Mouse (Mus musculus): ENCODE measurements around the gene Mphosph8.

- no peak for TF ChIP-seq CTCF (IDR thresholded peaks at IDR 0.05; ENCODE audit: low read depth)
- no peak for TF ChIP-seq EP300 (optimal IDR thresholded peaks at IDR 0.05)
Observed at GRCm38 (mm10) chr14:56685426-56685825, 17.4 kb downstream of the Mphosph8 start.
